Mouse (Mus musculus): Measurements from ENCODE around the gene Klhl42. TPM values are rescaled to one million over a fixed set of nuclear protein-coding genes. Genes with fewer than 3 reads are reported as not detected.

Gene Klhl42
- 3.4 and 7.2 TPM in 2 replicates for polyA plus RNA-seq (2014; fragmentation: Nextera tagmentation; extraction: Ambion mirVana)

DNA sequence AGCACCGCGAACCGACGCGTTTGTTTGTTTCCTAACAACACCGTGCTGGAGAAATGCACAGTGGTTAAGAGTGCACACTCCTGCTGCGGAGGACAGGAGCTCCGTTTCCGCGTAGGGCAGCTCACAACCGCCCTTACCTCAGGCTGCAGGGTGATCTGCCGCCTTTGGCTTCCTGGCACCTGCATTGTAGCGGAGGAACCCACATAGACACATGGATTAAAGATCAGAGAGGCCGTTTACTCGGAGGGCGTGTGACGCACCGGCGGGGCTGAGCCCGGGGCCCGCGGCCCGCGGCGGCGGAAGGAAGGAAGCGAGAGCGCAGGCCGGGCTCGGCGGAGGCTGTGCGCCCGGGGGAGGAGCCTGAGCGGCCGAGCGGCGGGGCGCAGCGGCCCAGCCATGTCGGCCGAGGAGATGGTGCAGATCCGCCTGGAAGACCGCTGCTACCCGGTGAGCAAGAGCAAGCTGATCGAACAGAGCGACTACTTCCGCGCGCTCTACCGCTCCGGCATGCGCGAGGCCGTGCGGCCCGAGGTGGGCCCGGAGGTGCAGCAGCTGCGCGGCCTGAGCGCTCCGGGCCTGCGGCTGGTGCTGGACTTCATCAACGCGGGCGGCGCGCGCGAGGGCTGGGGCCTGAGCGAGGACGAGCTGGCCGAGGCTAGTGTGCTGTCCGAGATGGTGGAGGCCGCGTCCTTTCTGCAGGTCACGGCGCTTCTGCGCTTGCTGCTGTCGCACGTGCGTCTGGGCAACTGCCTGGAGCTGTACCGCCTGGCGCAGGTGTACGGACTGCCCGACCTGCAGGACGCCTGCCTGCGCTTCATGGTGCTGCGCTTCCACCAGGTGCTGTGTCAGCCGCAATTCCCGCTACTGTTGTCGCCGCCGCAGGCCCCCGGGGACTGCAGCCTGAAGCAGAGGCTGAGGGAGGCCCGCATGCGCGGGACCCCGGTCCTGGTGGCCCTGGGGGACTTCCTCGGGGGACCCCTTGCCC, at the start of gene Klhl42:
Gene Klhl42, plus strand, starts transcription at position 244 of the 985 bp plus-strand sequence.
- H3K4me2 ChIP-seq (replicated peaks; ENCODE audit: low read depth, low read length) = peak within 1 kb of the TSS; percentile 98
- peak within 1 kb of the TSS; percentile 79 for H3K27ac ChIP-seq (ENCODE audit: low read depth, low read length)
- H3K4me3 ChIP-seq (ENCODE audit: low read length) = peak within 1 kb of the TSS; percentile 78
- peaks cover 11% of the 10 kb centered on the region for H3K27me3 ChIP-seq (ENCODE audit: control insufficient read depth, insufficient read depth, low read length)
- under 1% methylated on average over 98 of the region's 99 CpGs for WGBS
- no peaks in the 10 kb centered on the region for H3K9me3 ChIP-seq (ENCODE audit: control insufficient read depth, low read length)
- peak within 1 kb of the TSS; percentile 85 for H3K9ac ChIP-seq (ENCODE audit: low read depth, low read length)
- peak; percentile 83 for ATAC-seq (ENCODE audit: low FRiP score, low TSS enrichment)
- H3K4me1 ChIP-seq (ENCODE audit: control insufficient read depth, insufficient read depth, low read length) = peaks cover 12% of the 10 kb centered on the region; the same call in 1 of the 2 replicates
- peaks cover 2% of the 10 kb centered on the region; the same call in 1 of the 2 replicates for H3K36me3 ChIP-seq (ENCODE audit: control insufficient read depth, insufficient read depth, low read length)

DNA sequence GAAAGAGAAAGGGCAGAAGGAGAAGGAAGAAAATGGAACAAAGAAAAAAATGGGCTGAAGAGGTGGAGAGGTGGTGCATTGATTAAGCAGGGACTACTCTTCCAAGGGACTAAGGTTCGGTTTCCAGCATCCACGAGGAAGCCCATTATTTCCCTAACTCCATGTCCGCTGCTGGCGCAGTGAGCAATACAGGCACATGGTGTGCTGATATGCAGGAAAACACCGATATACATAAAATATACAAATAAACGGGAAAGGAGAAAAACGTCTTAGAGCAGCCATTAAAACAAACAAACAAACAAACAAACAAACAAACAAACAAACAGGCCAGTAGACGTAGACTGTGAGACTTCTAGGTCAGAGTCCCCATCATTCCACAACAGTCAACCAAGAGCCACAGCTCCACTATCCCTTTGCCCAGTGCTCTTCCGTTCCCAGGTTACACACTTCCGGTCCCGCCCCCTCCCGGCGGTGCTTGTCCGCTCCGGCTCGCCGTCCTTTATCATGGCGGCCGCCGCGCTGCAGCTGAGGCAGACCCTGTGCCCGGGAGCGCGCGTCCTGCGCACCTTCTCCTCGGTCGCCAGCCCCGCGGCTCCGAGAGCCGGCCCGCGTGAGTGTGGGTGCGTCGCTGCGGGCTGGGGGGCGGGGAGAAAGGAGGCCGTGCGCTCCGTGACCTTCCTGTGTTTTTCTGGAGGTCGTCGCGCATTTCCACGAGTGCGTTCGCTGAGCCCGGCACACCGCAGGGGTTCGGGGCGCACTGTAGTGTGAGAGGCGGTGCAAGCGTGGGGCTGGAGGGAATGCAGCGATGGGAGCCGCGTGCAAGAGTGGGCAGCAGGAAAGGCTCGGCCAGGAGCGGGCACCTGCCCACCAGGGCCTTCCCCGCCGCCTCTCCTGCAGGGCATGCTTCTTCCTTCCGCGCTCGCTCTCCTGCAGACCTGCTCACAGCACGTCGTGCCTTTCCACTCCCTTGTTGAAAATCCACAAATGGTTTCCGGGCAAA, 48.6 kb upstream of the Klhl42 start, which contains the start of gene Mrps35:
Gene Mrps35, plus strand, starts transcription at position 474 of the 1,000 bp plus-strand sequence.
- Histone ChIP-seq H3K9me3 (ENCODE audit: control insufficient read depth, low read length) (no peaks in the 10 kb centered on the region), H3K36me3 (ENCODE audit: control insufficient read depth, insufficient read depth, low read length) (peaks cover 14% of the 10 kb centered on the region; the same call in 1 of the 2 replicates), H3K4me3 (ENCODE audit: low read length) (peak within 1 kb of the TSS; percentile 90), H3K4me2 (replicated peaks; ENCODE audit: low read depth, low read length) (peak within 1 kb of the TSS; percentile 65), H3K27ac (ENCODE audit: low read depth, low read length) (peak within 1 kb of the TSS; percentile 72), H3K9ac (ENCODE audit: low read depth, low read length) (peak within 1 kb of the TSS; percentile 93), H3K4me1 (ENCODE audit: control insufficient read depth, insufficient read depth, low read length) (peaks cover 13% of the 10 kb centered on the region; the same call in 1 of the 2 replicates), H3K27me3 (ENCODE audit: control insufficient read depth, insufficient read depth, low read length) (no peaks in the 10 kb centered on the region)
- WGBS = 4% methylated on average over 65 of the region's 66 CpGs
- ATAC-seq (ENCODE audit: low FRiP score, low TSS enrichment) = peak; percentile 99

DNA sequence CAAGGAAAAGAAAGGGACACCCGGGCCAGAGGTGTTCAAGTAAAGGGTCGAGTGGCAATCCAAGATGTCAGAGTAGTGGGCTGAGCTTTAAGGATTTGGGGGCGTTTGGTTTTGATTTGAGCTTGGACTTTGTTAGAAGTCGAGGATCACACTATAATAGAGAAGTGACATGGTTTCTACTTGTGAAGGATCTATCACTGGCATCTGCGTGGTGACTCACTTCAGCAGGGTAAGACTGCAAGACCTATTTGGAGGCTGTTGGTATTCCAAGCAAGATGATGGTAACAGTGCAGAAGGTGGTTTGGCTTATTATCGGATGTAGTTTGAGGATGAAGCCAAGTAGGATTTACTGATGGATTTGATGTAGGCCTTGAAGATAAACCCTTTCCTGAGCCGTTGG, 47.5 kb upstream of the Klhl42 start:
- Histone ChIP-seq H3K9me3 (ENCODE audit: control insufficient read depth, low read length) (no peaks in the 10 kb centered on the region), H3K36me3 (ENCODE audit: control insufficient read depth, insufficient read depth, low read length) (peaks cover 21% of the 10 kb centered on the region; the same call in 1 of the 2 replicates), H3K4me3 (ENCODE audit: low read length) (peak overlapping the region; percentile 90), H3K9ac (ENCODE audit: low read depth, low read length) (peak overlapping the region; percentile 93; the same call in 1 of the 2 replicates), H3K27ac (ENCODE audit: low read depth, low read length) (no peak overlapping the region), H3K4me2 (replicated peaks; ENCODE audit: low read depth, low read length) (peak overlapping the region; percentile 65), H3K27me3 (ENCODE audit: control insufficient read depth, insufficient read depth, low read length) (no peaks in the 10 kb centered on the region), H3K4me1 (ENCODE audit: control insufficient read depth, insufficient read depth, low read length) (peaks cover 13% of the 10 kb centered on the region; the same call in 1 of the 2 replicates)
- no peak for ATAC-seq (ENCODE audit: low FRiP score, low TSS enrichment)
- WGBS = 54% methylated on average over 7 of the region's 7 CpGs

DNA sequence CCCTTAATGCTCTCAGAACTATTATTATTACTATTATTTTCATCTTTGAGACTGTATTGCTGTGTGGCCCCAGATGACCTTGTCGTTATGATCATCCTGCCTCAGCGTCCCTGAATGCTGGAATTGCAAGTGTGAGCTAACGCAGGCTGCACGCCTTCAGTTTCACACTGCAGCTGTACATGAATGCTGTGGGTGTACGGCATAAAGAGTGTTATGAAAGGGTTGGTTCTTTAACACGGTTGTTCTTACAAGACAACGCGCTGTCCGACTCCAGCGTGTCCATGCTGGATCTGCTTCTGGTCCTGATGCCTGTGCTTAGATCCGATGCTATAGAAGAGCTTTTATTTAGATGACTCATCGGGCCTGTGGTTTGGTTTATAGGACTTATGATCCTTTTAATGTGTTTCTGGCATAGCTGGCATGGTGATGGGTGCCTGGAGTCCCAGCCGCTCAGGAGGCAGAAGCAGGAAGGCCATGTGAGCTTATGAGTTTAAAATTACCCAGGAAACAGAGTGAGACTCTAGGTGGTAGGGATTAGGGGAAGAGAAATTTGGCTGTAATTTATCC, 41.9 kb upstream of the Klhl42 start:
- H3K4me2 ChIP-seq (replicated peaks; ENCODE audit: low read depth, low read length) = no peak overlapping the region
- H3K27ac ChIP-seq (ENCODE audit: low read depth, low read length) = no peak overlapping the region
- ATAC-seq (ENCODE audit: low FRiP score, low TSS enrichment) = no peak
- H3K36me3 ChIP-seq (ENCODE audit: control insufficient read depth, insufficient read depth, low read length) = peaks cover 60% of the 10 kb centered on the region
- no peaks in the 10 kb centered on the region for H3K27me3 ChIP-seq (ENCODE audit: control insufficient read depth, insufficient read depth, low read length)
- H3K9me3 ChIP-seq (ENCODE audit: control insufficient read depth, low read length) = no peaks in the 10 kb centered on the region
- H3K9ac ChIP-seq (ENCODE audit: low read depth, low read length) = no peak overlapping the region
- H3K4me3 ChIP-seq (ENCODE audit: low read length) = no peak overlapping the region
- WGBS = 96% methylated on average over 13 of the region's 13 CpGs
- no peaks in the 10 kb centered on the region; the same call in 1 of the 2 replicates for H3K4me1 ChIP-seq (ENCODE audit: control insufficient read depth, insufficient read depth, low read length)

DNA sequence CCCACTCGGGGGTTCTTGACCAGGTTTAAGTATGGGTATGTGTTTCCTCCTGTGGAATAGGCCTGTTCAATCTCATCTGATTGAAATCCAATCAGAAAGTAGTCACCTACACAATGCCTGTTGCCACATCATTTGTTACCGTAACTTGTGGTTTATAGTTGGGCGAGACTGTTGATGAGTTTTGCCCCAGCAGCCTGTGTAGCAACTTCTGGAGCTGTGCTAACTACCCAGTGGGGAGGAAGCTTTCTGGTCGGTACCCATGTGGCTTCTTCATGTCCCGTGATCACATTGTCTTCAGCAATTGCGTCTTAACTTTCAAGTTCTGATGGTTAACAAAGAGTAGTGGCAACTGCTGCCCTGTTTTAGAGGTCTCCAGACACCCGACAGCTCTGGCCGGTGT, 39.5 kb upstream of the Klhl42 start:
- no peak overlapping the region for H3K9ac ChIP-seq (ENCODE audit: low read depth, low read length)
- H3K4me3 ChIP-seq (ENCODE audit: low read length) = no peak overlapping the region
- no peaks in the 10 kb centered on the region for H3K27me3 ChIP-seq (ENCODE audit: control insufficient read depth, insufficient read depth, low read length)
- no peaks in the 10 kb centered on the region for H3K4me1 ChIP-seq (ENCODE audit: control insufficient read depth, insufficient read depth, low read length)
- H3K9me3 ChIP-seq (ENCODE audit: control insufficient read depth, low read length) = no peaks in the 10 kb centered on the region
- H3K27ac ChIP-seq (ENCODE audit: low read depth, low read length) = no peak overlapping the region
- 96% methylated on average over 8 of the region's 8 CpGs for WGBS
- peaks cover 70% of the 10 kb centered on the region for H3K36me3 ChIP-seq (ENCODE audit: control insufficient read depth, insufficient read depth, low read length)
- no peak for ATAC-seq (ENCODE audit: low FRiP score, low TSS enrichment)
- H3K4me2 ChIP-seq (replicated peaks; ENCODE audit: low read depth, low read length) = no peak overlapping the region

DNA sequence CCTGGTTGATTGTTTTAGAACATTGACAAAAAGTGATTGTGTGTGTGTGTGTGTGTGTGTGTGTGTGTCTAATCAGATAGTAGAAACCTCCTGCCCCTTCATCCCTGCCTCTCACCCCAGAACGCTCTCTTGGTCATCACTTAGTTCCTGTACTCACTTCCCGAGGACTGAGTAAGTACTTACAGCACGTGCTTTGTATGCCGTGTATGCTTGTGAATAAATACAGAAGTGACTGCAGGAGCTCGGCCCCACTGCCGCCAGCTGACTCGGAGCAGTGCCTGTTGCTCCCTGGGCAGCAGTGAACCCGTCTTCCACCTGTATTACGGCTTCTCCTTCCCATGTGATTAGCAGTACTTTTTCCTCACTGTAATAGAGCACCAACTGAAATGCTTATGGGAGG, 38.7 kb upstream of the Klhl42 start:
- H3K36me3 ChIP-seq (ENCODE audit: control insufficient read depth, insufficient read depth, low read length) = peaks cover 68% of the 10 kb centered on the region
- H3K27ac ChIP-seq (ENCODE audit: low read depth, low read length) = no peak overlapping the region
- H3K9ac ChIP-seq (ENCODE audit: low read depth, low read length) = no peak overlapping the region
- H3K9me3 ChIP-seq (ENCODE audit: control insufficient read depth, low read length) = no peaks in the 10 kb centered on the region
- H3K4me1 ChIP-seq (ENCODE audit: control insufficient read depth, insufficient read depth, low read length) = no peaks in the 10 kb centered on the region
- H3K27me3 ChIP-seq (ENCODE audit: control insufficient read depth, insufficient read depth, low read length) = no peaks in the 10 kb centered on the region
- no peak overlapping the region for H3K4me3 ChIP-seq (ENCODE audit: low read length)
- H3K4me2 ChIP-seq (replicated peaks; ENCODE audit: low read depth, low read length) = no peak overlapping the region
- 95% methylated on average over 9 of the region's 9 CpGs for WGBS
- no peak for ATAC-seq (ENCODE audit: low FRiP score, low TSS enrichment)

DNA sequence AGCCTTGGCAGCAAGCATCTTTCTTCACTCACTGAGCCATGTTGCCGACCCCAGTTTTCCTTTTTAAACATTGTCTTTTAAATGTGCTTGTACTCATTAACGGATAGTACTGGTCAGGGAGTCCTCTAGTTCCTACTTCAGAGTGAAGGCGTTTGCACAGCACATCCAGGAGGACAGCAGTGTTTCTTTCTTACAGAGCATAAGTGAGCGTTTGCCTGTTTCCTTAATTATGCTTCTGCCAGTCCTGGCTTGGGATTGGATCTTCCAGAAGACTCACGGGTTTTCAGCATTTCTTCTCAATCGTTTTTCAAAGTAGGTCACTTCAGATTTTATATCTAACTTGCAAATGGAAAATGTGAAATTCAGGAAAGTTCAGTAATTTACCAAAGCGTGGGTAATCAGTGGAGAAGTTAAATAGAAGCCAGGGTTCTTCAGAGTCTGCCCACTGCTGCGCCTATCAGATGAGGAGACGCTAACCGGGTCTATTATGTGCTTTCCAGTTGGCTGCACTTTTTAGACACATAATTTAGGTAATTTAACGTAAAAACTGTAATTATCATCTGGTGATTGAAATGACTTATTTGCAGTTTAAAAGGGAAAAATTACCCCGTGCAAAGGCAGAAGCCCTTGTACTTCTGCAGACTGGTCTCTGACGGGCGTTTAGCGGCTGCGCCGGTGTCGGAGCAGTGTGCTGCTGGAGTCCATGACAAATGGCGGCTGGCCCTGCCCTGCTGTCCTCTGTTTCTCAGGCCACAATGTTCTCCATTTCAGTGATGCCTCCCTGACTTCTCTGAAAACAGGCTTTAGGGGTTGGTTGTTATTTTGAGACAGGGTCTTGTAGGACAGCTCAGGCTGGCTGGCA, 37.2 kb upstream of the Klhl42 start:
- peaks cover 65% of the 10 kb centered on the region for H3K36me3 ChIP-seq (ENCODE audit: control insufficient read depth, insufficient read depth, low read length)

More for the DNA sequence above, 37.2 kb upstream of the Klhl42 start:
- no peak overlapping the region for H3K27ac ChIP-seq (ENCODE audit: low read depth, low read length)
- ATAC-seq (ENCODE audit: low FRiP score, low TSS enrichment) = no peak
- WGBS = 76% methylated on average over 19 of the region's 19 CpGs
- H3K9me3 ChIP-seq (ENCODE audit: control insufficient read depth, low read length) = no peaks in the 10 kb centered on the region
- H3K4me2 ChIP-seq (replicated peaks; ENCODE audit: low read depth, low read length) = no peak overlapping the region
- H3K27me3 ChIP-seq (ENCODE audit: control insufficient read depth, insufficient read depth, low read length) = no peaks in the 10 kb centered on the region
- H3K4me3 ChIP-seq (ENCODE audit: low read length) = no peak overlapping the region
- H3K9ac ChIP-seq (ENCODE audit: low read depth, low read length) = no peak overlapping the region
- H3K4me1 ChIP-seq (ENCODE audit: control insufficient read depth, insufficient read depth, low read length) = no peaks in the 10 kb centered on the region

Measured in kidney, embryonic 14.5 days (tissue).